Mouse (Mus musculus): ENCODE measurements at regions not wholly inside any gene's neighbourhood (a gene's known extent, or its start where the extent isn't known, plus 50 kb on each side); places are given as distances from the start of the nearest gene placed in this dataset.

DNA sequence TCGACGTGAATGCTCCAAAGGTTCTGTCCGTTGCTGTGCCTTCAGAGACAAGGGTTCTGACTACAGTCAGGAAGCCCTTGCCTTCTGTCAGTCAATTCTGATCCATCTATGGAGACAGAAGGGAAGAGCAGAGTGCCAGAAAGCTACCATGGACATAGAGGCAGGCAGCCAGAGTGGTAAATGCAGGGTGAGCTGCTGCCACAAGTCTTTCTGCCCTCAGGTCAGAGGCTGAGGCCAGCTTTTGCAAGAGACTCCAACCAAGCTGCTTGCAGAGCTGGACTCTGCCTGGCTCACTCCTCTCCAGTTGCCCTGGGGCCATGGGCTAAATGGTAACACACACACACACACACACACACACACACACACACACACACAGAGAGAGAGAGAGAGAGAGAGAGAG lies 201.6 kb downstream of the H2al1j start:
- H3K9me3 ChIP-seq (replicated peaks): peaks cover 7% of the 10 kb centered on the region; the same call in 1 of the 2 replicates
- no peak overlapping the region for H3K9ac ChIP-seq
- ATAC-seq (ENCODE audit: insufficient number of reproducible peaks, low FRiP score): no peak
- peaks cover 12% of the 10 kb centered on the region; the same call in 1 of the 2 replicates for H3K27me3 ChIP-seq (replicated peaks)
- no peaks in the 10 kb centered on the region for H3K4me1 ChIP-seq (replicated peaks)
- no peak overlapping the region for H3K4me2 ChIP-seq
- no peak overlapping the region for H3K27ac ChIP-seq (ENCODE audit: poor library complexity, severe bottlenecking)
- H3K36me3 ChIP-seq: no peaks in the 10 kb centered on the region
- no peak overlapping the region for H3K4me3 ChIP-seq
- 70% methylated on average over 3 of the region's 3 CpGs for WGBS

DNA sequence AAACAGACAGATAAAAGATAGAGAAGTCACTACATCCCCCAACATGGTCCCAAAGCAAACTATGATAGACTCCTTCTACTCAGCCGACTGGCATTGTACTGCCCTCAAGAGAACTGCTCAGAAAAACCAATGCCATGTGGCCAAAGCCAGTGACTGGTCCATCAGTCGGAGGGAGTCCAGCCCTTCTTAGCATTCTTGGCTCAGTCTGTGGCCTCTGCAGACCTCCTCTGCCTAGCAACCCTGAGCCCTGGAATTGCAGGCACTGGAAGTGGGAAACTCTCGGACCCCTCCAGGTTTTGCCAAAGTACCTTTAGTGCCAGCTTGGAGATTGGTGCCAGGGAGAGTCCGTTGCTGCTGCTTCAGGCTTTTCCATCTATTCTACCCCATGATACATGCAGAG lies 205.2 kb downstream of the H2al1j start:
- Histone ChIP-seq H3K4me1 (replicated peaks) (no peaks in the 10 kb centered on the region), H3K36me3 (no peaks in the 10 kb centered on the region), H3K27me3 (replicated peaks) (peaks cover 7% of the 10 kb centered on the region; the same call in 1 of the 2 replicates), H3K9ac (no peak overlapping the region), H3K4me3 (no peak overlapping the region), H3K4me2 (no peak overlapping the region), H3K9me3 (replicated peaks) (peaks cover 9% of the 10 kb centered on the region; the same call in 1 of the 2 replicates), H3K27ac (ENCODE audit: poor library complexity, severe bottlenecking) (no peak overlapping the region)
- no peak for ATAC-seq (ENCODE audit: insufficient number of reproducible peaks, low FRiP score)
- WGBS: 79% methylated on average over 4 of the region's 4 CpGs

DNA sequence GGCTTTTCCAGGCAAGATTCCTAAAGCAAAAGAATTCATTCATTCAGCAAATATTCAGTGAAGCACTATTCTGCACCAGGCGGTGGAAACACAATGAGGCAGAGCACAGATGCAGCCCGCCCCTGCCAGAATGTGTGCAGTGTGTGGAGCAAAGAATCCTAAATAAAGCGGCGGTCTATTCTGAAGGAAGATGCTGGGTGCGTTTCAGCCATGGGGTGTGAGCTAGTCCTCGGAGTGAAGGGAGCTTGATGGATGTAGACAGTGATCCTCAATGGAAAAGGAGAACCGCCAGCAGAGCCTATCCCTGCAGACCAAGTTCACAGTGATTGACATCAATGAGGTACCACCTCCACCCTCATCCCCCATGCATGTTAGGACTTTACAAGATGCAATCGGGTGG lies 206.2 kb downstream of the H2al1j start:
- no peak for ATAC-seq (ENCODE audit: insufficient number of reproducible peaks, low FRiP score)
- 80% methylated on average over 8 of the region's 8 CpGs for WGBS
- no peak overlapping the region for H3K4me2 ChIP-seq
- peaks cover 7% of the 10 kb centered on the region; the same call in 1 of the 2 replicates for H3K27me3 ChIP-seq (replicated peaks)
- H3K27ac ChIP-seq (ENCODE audit: poor library complexity, severe bottlenecking): no peak overlapping the region
- H3K9me3 ChIP-seq (replicated peaks): peaks cover 9% of the 10 kb centered on the region; the same call in 1 of the 2 replicates
- H3K4me3 ChIP-seq: no peak overlapping the region
- no peaks in the 10 kb centered on the region for H3K4me1 ChIP-seq (replicated peaks)
- no peak overlapping the region for H3K9ac ChIP-seq
- no peaks in the 10 kb centered on the region for H3K36me3 ChIP-seq

DNA sequence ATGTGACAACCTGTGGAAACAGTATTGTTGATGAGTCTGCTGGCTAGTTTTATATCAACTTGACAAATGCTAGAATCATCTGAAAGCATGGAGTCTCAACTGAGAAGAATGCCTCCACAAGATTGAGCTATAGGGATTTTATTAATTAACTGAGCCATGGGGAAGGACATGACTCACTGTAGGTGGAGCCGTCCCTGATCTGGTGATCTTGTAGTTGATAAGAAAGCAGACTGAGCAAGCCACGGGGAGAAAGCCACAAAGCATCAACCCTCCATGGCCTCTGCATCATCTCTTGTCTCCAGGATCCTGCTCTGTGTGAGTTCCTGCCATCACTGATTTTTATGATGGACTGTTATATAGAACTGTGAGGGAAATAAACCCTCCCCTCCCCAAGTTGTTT lies 213.4 kb downstream of the H2al1j start:
- no peaks in the 10 kb centered on the region for H3K36me3 ChIP-seq
- no peak overlapping the region for H3K9ac ChIP-seq
- no peaks in the 10 kb centered on the region for H3K9me3 ChIP-seq (replicated peaks)
- no peak overlapping the region for H3K4me2 ChIP-seq
- WGBS: 44% methylated on average over 2 of the region's 2 CpGs
- no peak overlapping the region for H3K4me3 ChIP-seq
- no peak overlapping the region for H3K27ac ChIP-seq (ENCODE audit: poor library complexity, severe bottlenecking)
- peaks cover 6% of the 10 kb centered on the region; the same call in 1 of the 2 replicates for H3K27me3 ChIP-seq (replicated peaks)
- no peaks in the 10 kb centered on the region for H3K4me1 ChIP-seq (replicated peaks)
- ATAC-seq (ENCODE audit: insufficient number of reproducible peaks, low FRiP score): no peak

DNA sequence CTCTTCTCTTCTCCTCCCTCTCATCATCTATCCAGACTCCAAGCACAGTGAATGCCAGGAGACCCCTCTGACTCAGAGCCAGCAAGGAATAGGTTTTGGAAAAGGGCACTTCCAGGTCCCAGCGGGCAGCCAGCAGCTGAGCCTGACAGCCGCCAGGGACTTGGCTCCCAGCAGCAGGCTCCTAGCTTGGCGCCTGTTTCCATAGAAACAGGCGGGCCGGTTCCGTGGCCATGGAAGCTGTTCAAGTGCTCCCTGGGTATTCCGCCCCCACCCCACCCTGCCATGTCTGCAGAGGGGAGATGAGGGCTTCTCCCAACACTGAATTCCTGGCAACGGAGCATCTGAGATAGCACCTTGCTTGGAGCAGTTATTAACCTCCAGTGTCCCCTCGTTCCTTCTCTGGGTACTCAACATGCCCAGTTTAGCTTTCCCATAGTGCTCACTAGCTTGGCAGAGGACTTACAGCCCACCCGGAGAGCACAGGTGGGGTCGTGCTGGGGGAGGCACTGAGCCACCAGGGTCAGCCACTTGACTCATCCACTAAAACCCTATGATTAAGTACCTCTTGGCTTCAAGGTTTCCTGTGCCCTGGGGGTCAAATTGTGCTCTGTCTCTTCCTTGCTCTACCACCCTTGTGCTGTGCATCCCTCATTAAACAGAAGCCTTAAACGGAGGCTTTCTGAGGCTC lies 222.7 kb downstream of the H2al1j start:
- H3K27me3 ChIP-seq (replicated peaks): peaks cover 44% of the 10 kb centered on the region
- H3K4me3 ChIP-seq: no peak overlapping the region
- H3K4me1 ChIP-seq (replicated peaks): 0 out of 2 replicates have a peak, but pooled peaks cover 5% of the 10 kb centered on the region
- H3K9me3 ChIP-seq (replicated peaks): 0 out of 2 replicates have a peak, but pooled peaks cover 4% of the 10 kb centered on the region
- no peak for ATAC-seq (ENCODE audit: insufficient number of reproducible peaks, low FRiP score)
- no peak overlapping the region for H3K9ac ChIP-seq
- no peak overlapping the region for H3K27ac ChIP-seq (ENCODE audit: poor library complexity, severe bottlenecking)
- H3K36me3 ChIP-seq: no peaks in the 10 kb centered on the region
- peak overlapping the region; percentile 45 for H3K4me2 ChIP-seq
- 12% methylated on average over 12 of the region's 12 CpGs for WGBS

GRCm38 (mm10) chrX:11552177-11552576 lies 224.6 kb downstream of the H2al1j start:
- 0 out of 2 replicates have a peak, but pooled peaks cover 4% of the 10 kb centered on the region for H3K9me3 ChIP-seq (replicated peaks)
- H3K27ac ChIP-seq (ENCODE audit: poor library complexity, severe bottlenecking): no peak overlapping the region
- H3K4me3 ChIP-seq: no peak overlapping the region
- H3K4me1 ChIP-seq (replicated peaks): 0 out of 2 replicates have a peak, but pooled peaks cover 5% of the 10 kb centered on the region
- no peak overlapping the region for H3K4me2 ChIP-seq
- WGBS: 50% methylated on average over 5 of the region's 5 CpGs
- ATAC-seq (ENCODE audit: insufficient number of reproducible peaks, low FRiP score): no peak
- H3K36me3 ChIP-seq: no peaks in the 10 kb centered on the region
- peaks cover 36% of the 10 kb centered on the region for H3K27me3 ChIP-seq (replicated peaks)
- no peak overlapping the region for H3K9ac ChIP-seq

GRCm38 (mm10) chrX:11555035-11555570 lies 227.5 kb downstream of the H2al1j start:
- H3K27ac ChIP-seq (ENCODE audit: poor library complexity, severe bottlenecking): no peak overlapping the region
- 0 out of 2 replicates have a peak, but pooled peaks cover 4% of the 10 kb centered on the region for H3K4me1 ChIP-seq (replicated peaks)
- H3K4me3 ChIP-seq: no peak overlapping the region
- H3K4me2 ChIP-seq: no peak overlapping the region
- H3K27me3 ChIP-seq (replicated peaks): peaks cover 35% of the 10 kb centered on the region
- no peak for ATAC-seq (ENCODE audit: insufficient number of reproducible peaks, low FRiP score)
- H3K9ac ChIP-seq: no peak overlapping the region
- no peaks in the 10 kb centered on the region for H3K36me3 ChIP-seq
- 65% methylated on average over 7 of the region's 7 CpGs for WGBS
- H3K9me3 ChIP-seq (replicated peaks): 0 out of 2 replicates have a peak, but pooled peaks cover 4% of the 10 kb centered on the region

DNA sequence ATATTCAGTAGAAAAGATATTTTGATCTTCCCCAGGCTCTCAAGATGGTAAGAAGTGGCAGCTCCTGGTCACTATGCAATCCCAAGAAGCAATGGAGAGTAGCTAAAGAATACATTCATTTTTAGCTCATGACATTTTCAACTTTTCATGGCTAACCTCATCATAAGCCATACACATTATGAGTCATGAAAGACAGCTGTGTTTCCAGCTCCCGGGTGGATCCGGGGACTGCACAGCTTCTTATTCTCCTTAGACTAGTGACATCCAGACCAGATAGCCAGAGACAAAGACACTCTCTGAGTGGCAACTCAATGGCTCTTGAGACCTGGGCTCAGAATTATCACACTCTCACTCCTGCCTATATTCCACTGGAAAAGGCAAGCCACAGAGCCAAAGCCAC lies 230.6 kb downstream of the H2al1j start:
- Histone ChIP-seq H3K27ac (ENCODE audit: poor library complexity, severe bottlenecking) (no peak overlapping the region), H3K9ac (no peak overlapping the region), H3K4me1 (replicated peaks) (no peaks in the 10 kb centered on the region), H3K9me3 (replicated peaks) (0 out of 2 replicates have a peak, but pooled peaks cover 4% of the 10 kb centered on the region), H3K4me2 (no peak overlapping the region), H3K4me3 (no peak overlapping the region), H3K36me3 (no peaks in the 10 kb centered on the region), H3K27me3 (replicated peaks) (peaks cover 15% of the 10 kb centered on the region)
- 86% methylated on average over 2 of the region's 2 CpGs for WGBS
- no peak for ATAC-seq (ENCODE audit: insufficient number of reproducible peaks, low FRiP score)

DNA sequence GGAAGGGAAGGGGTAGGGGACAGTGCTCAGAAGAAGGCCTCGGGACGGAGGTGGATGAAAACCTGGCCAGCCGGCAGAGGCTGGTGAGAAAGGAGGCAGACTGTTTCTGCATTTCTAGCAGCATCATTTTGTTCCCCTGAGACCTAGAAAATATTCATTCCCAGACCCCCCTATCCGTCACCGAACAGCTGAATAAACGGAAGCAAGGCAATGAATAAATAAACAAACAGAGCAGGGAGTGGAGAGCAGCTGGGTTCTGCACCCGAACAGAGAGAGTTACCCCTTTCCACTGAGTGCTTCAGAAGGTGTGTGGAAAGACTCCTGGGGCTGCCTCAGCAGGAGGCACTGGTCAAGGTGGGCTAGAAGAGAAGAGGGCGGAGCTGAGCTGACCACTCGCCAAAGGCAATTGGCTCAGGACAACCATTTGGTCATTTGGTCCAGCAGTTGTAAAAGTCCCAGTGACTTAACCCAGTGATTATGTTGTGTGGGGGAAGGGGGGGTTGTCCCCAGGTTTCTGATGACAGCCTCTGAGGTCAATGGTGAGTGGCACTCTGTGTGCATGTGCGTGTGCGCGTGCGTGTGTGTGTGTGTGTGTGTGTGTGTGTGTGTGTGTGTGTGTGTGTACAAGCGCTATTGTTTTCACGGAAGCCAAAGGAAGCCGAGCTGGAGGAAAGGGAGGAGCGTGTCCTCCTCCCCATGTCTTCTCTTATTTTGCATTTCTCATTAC lies 233.1 kb downstream of the H2al1j start:
- Histone ChIP-seq H3K27ac (ENCODE audit: poor library complexity, severe bottlenecking) (no peak overlapping the region), H3K9ac (no peak overlapping the region), H3K4me2 (no peak overlapping the region), H3K9me3 (replicated peaks) (no peaks in the 10 kb centered on the region), H3K27me3 (replicated peaks) (peaks cover 6% of the 10 kb centered on the region), H3K4me1 (replicated peaks) (no peaks in the 10 kb centered on the region), H3K4me3 (no peak overlapping the region), H3K36me3 (no peaks in the 10 kb centered on the region)
- no peak for ATAC-seq (ENCODE audit: insufficient number of reproducible peaks, low FRiP score)
- WGBS: 47% methylated on average over 17 of the region's 17 CpGs

- Histone ChIP-seq H3K27me3 (replicated peaks) (peaks cover 12% of the 10 kb centered on the region), H3K27ac (ENCODE audit: poor library complexity, severe bottlenecking) (no peak overlapping the region), H3K4me1 (replicated peaks) (no peaks in the 10 kb centered on the region), H3K4me2 (no peak overlapping the region), H3K4me3 (no peak overlapping the region), H3K9ac (no peak overlapping the region), H3K9me3 (replicated peaks) (no peaks in the 10 kb centered on the region), H3K36me3 (no peaks in the 10 kb centered on the region)
- no peak for ATAC-seq (ENCODE audit: insufficient number of reproducible peaks, low FRiP score)
- WGBS: 68% methylated on average over 2 of the region's 2 CpGs
Observed at GRCm38 (mm10) chrX:11565888-11566287, 238.3 kb downstream of the H2al1j start.

DNA sequence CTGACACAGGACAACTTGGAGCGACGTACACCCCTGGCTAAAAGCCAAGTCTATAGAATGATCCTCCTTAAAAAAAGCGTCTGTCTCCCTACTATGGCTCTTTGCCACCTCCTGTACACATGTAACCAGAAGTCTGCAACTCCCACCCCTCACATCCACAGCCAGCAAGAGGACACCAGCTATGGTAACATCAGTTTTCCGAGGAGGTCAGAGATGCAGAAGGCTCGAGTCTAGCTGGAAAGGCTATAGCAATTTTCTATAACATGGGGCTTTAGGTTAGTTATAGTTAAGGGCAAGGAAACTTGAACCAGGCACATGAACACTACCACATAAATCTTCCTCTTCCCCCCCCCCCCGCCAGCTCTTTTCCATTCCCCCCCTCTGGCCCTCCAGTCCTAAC lies 240.2 kb downstream of the H2al1j start:
- no peak overlapping the region for H3K27ac ChIP-seq (ENCODE audit: poor library complexity, severe bottlenecking)
- no peaks in the 10 kb centered on the region for H3K36me3 ChIP-seq
- ATAC-seq (ENCODE audit: insufficient number of reproducible peaks, low FRiP score): no peak
- no peak overlapping the region for H3K9ac ChIP-seq
- no peak overlapping the region for H3K4me2 ChIP-seq
- no peak overlapping the region for H3K4me3 ChIP-seq
- 69% methylated on average over 5 of the region's 6 CpGs for WGBS
- H3K9me3 ChIP-seq (replicated peaks): no peaks in the 10 kb centered on the region
- H3K4me1 ChIP-seq (replicated peaks): no peaks in the 10 kb centered on the region
- H3K27me3 ChIP-seq (replicated peaks): peaks cover 6% of the 10 kb centered on the region

Measured in heart, embryonic 12.5 days (tissue).